Mouse (Mus musculus) forebrain, embryonic 13.5 days (tissue): ENCODE measurements around the gene Ppp1r35. TPM values are rescaled to one million over a fixed set of nuclear protein-coding genes. Genes with fewer than 3 reads are reported as not detected.

Experiments used
- ATAC-seq: fragments of 200-750 bp; cut with Nextera tagmentation; 2 replicates; pipeline ENCODE4 v1.8.0; 2017
- H3K27ac ChIP-seq: fragments of 300-500 bp; sonication (generic); 2 replicates; pipeline ENCODE4 v1.5.1; 2015; ENCODE audit warnings: inconsistent platforms, mild to moderate bottlenecking, moderate library complexity
- H3K27me3 ChIP-seq: fragments of 300-500 bp; sonication (generic); 2 replicates; pipeline ENCODE4 v1.6.1; 2015; ENCODE audit warnings: mild to moderate bottlenecking, inconsistent platforms
- H3K36me3 ChIP-seq: fragments of 300-500 bp; sonication (generic); 2 replicates; pipeline ENCODE4 v1.6.1; 2015; ENCODE audit warnings: mild to moderate bottlenecking, inconsistent platforms; ENCODE audit not compliant: poor library complexity, severe bottlenecking
- H3K4me1 ChIP-seq: fragments of 300-500 bp; sonication (generic); 2 replicates; pipeline ENCODE4 v1.6.1; 2015; ENCODE audit warnings: inconsistent platforms
- H3K4me2 ChIP-seq: fragments of 300-500 bp; sonication (generic); 2 replicates; pipeline ENCODE4 v1.6.1; 2015; ENCODE audit warnings: inconsistent platforms, mild to moderate bottlenecking, moderate library complexity
- H3K4me3 ChIP-seq: fragments of 300-500 bp; sonication (generic); 2 replicates; pipeline ENCODE4 v1.5.1; 2015; ENCODE audit warnings: mild to moderate bottlenecking, inconsistent platforms
- H3K9ac ChIP-seq: fragments of 300-500 bp; sonication (generic); 2 replicates; pipeline ENCODE4 v1.6.1; 2015; ENCODE audit warnings: mild to moderate bottlenecking, inconsistent platforms
- H3K9me3 ChIP-seq: fragments of 300-500 bp; sonication (generic); replicated peaks from 2 replicates; pipeline ENCODE4 v1.6.1; 2016; ENCODE audit warnings: inconsistent platforms
- WGBS: fragments of 180-500 bp; shearing (Covaris S2); methylation state at CpG from one replicate; pipeline ENCODE4 v1.1.7; 2015; 5-methylcytosine and 5-hydroxymethylcytosine counted together
- polyA plus RNA-seq: library from polyadenylated mRNA; unstranded; fragments of >200 nt; fragmentation: Nextera tagmentation; extraction: Ambion mirVana; gene quantifications from 2 replicates; pipeline ENCODE4 v1.2.1, GENCODE M21; 2015

Ppp1r35 gene
- polyA plus RNA-seq, 1 experiment from 2014 or later: 45.0 TPM

DNA sequence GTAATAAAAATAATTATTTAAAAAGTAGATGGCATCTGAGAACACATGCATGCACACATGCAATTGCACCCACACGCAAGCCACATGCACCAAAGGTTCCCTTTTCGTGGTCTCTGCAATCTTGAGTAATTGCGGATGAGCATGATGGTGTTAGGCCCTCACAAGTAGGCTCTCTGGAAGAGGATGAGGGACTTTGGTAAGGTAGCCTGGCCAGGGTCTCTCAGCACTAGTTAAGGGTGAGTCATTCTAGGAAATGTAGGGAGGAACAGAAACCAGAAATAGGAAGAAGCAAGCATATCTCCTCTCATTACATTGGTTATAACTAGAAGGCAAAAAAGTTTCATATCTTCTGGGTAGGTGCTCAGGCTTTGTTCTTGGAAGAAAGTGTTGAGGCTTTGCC is 46.4 kb downstream of the Ppp1r35 start:
- Histone ChIP-seq H3K9me3 (no peaks in the 10 kb centered on the region), H3K27ac (no peak overlapping the region), H3K27me3 (no peaks in the 10 kb centered on the region), H3K4me1 (no peaks in the 10 kb centered on the region), H3K36me3 (no peaks in the 10 kb centered on the region), H3K4me2 (no peak overlapping the region), H3K9ac (no peak overlapping the region), H3K4me3 (no peak overlapping the region)
- 96% methylated on average over 3 of the region's 3 CpGs for WGBS
- ATAC-seq: no peak

DNA sequence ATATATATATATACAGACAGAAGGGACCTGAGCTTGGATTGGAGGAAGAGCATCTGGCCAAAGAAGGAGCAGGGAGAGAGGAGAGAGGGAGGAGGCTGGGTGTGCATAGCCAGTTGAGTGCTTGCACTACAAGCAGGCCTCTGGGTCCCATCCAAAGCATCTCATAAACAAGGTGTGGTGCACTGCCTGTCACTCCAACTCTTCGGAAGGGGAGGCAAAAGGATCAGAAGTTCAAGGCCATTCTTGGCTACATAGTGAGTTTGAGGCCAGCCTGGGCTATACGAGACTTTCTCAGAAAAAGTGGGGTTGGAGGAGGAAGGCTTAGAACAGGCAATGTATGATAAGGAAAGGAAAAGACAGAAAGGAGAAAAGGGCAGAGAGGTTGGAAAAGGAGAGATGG is 47.3 kb downstream of the Ppp1r35 start:
- H3K4me3 ChIP-seq: no peak overlapping the region
- H3K4me2 ChIP-seq: no peak overlapping the region
- H3K9me3 ChIP-seq: no peaks in the 10 kb centered on the region
- H3K36me3 ChIP-seq: no peaks in the 10 kb centered on the region
- H3K27ac ChIP-seq: no peak overlapping the region
- no peak overlapping the region for H3K9ac ChIP-seq
- WGBS: 85% methylated on average over 2 of the region's 2 CpGs
- no peaks in the 10 kb centered on the region for H3K4me1 ChIP-seq
- ATAC-seq: no peak
- H3K27me3 ChIP-seq: no peaks in the 10 kb centered on the region

DNA sequence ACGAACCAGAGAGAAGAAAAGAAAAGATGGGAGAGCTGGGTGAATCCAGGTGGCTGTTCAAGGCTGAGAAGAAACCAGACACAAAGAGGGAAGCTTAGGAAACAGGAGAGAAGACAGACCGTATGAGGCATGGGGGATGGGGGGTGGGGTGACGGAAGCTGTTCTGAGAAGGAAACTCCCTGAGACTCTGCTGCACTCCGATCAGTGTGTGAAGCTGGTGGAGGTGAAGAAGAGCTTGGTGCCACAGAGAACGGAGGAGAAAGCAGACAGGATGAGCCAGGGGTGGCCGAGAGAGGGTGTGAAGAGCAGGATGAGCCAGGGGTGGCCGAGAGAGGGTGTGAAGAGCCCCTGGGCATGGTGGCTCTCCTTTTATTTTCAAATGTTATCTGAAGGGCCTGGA is 47.8 kb downstream of the Ppp1r35 start:
- H3K4me1 ChIP-seq: no peaks in the 10 kb centered on the region
- no peak overlapping the region for H3K9ac ChIP-seq
- no peaks in the 10 kb centered on the region for H3K9me3 ChIP-seq
- ATAC-seq: no peak
- H3K27ac ChIP-seq: no peak overlapping the region
- H3K27me3 ChIP-seq: no peaks in the 10 kb centered on the region
- no peak overlapping the region for H3K4me2 ChIP-seq
- no peaks in the 10 kb centered on the region for H3K36me3 ChIP-seq
- WGBS: 80% methylated on average over 7 of the region's 7 CpGs
- no peak overlapping the region for H3K4me3 ChIP-seq

DNA sequence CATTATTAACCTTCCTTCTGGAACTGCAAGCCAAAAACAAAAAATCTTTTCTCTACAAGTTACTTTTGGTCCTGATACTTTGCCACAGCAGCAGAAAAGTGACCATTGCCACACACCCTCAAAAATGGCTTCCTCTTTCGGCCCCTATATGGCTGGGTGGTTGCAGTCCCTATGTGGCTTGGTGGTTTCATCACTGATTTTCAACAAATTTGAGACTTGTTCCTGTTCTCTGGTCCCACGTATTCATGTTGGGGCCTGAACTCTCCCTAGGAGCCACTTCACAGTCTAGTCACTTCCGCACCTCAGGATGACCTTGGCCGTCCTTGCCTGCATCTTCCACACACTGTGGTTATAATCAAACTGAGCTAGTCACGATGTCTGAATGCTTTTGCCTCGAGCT is 50.0 kb downstream of the Ppp1r35 start:
- H3K4me1 ChIP-seq: no peaks in the 10 kb centered on the region
- no peaks in the 10 kb centered on the region for H3K9me3 ChIP-seq
- H3K4me2 ChIP-seq: no peak overlapping the region
- H3K4me3 ChIP-seq: no peak overlapping the region
- ATAC-seq: no peak
- WGBS: 87% methylated on average over 6 of the region's 6 CpGs
- no peak overlapping the region for H3K9ac ChIP-seq
- no peaks in the 10 kb centered on the region for H3K36me3 ChIP-seq
- no peak overlapping the region for H3K27ac ChIP-seq
- no peaks in the 10 kb centered on the region for H3K27me3 ChIP-seq

Other genes starting within 250 kb of the Ppp1r35 start
- 0.35 TPM in 1 of 2 replicates, not detected in the other for gene Epo, start 245.6 kb upstream of the Ppp1r35 start, polyA plus RNA-seq
- 483 and 508 TPM in 2 replicates for gene Gnb2, start 245.3 kb upstream of the Ppp1r35 start, polyA plus RNA-seq
- 144 and 174 TPM in 2 replicates for gene Actl6b, start 225.3 kb upstream of the Ppp1r35 start, polyA plus RNA-seq
- 1.2 and 1.5 TPM in 2 replicates for gene Tfr2, start 209.0 kb upstream of the Ppp1r35 start, polyA plus RNA-seq
- 31.1 and 31.9 TPM in 2 replicates for gene Mospd3, start 177.8 kb upstream of the Ppp1r35 start, polyA plus RNA-seq
- 6.9 and 7.1 TPM in 2 replicates for gene Pcolce, start 165.1 kb upstream of the Ppp1r35 start, polyA plus RNA-seq
- gene Fbxo24, start 149.8 kb upstream of the Ppp1r35 start, polyA plus RNA-seq: 0.14 and 0.22 TPM in 2 replicates
- gene Lrch4, start 149.7 kb upstream of the Ppp1r35 start, polyA plus RNA-seq: 24.5 and 25.0 TPM in 2 replicates
- 7.3 and 10.8 TPM in 2 replicates for gene Gm20605, start 149.7 kb upstream of the Ppp1r35 start, polyA plus RNA-seq
- 7.7 and 8.3 TPM in 2 replicates for gene Sap25, start 137.5 kb upstream of the Ppp1r35 start, polyA plus RNA-seq
- gene Irs3, start 133.1 kb upstream of the Ppp1r35 start, polyA plus RNA-seq: 0.08 TPM in 1 of 2 replicates, not detected in the other
- gene Agfg2, start 94.1 kb upstream of the Ppp1r35 start, polyA plus RNA-seq: 22.8 and 23.4 TPM in 2 replicates
- gene Nyap1, start 37.2 kb upstream of the Ppp1r35 start, polyA plus RNA-seq: 25.0 and 26.5 TPM in 2 replicates
- gene Tsc22d4, start 33.1 kb upstream of the Ppp1r35 start, polyA plus RNA-seq: 64.3 and 71.0 TPM in 2 replicates
- gene Mepce, start 8.8 kb downstream of the Ppp1r35 start, polyA plus RNA-seq: 10.3 and 12.3 TPM in 2 replicates
- 12.7 and 15.4 TPM in 2 replicates for gene Zcwpw1, start 8.9 kb downstream of the Ppp1r35 start, polyA plus RNA-seq
- gene Pilra, start 57.4 kb downstream of the Ppp1r35 start, polyA plus RNA-seq: 0.43 and 1.3 TPM in 2 replicates
- not detected in 2 replicates for gene Pilrb1, start 79.3 kb downstream of the Ppp1r35 start, polyA plus RNA-seq
- gene Pilrb2, start 93.0 kb downstream of the Ppp1r35 start, polyA plus RNA-seq: not detected in 2 replicates
- not detected in 2 replicates for gene Cyp3a13, start 142.8 kb downstream of the Ppp1r35 start, polyA plus RNA-seq
- gene Gjc3, start 184.2 kb downstream of the Ppp1r35 start, polyA plus RNA-seq: 0.04 TPM in 1 of 2 replicates, not detected in the other
- not detected in 2 replicates for gene Azgp1, start 202.7 kb downstream of the Ppp1r35 start, polyA plus RNA-seq
- gene Smok3a, start 242.4 kb downstream of the Ppp1r35 start, polyA plus RNA-seq: not detected in 2 replicates
- gene Smok3b, start 242.6 kb downstream of the Ppp1r35 start, polyA plus RNA-seq: not detected in 2 replicates